Mouse (Mus musculus): ENCODE measurements around the gene Rps29. TPM values are rescaled to one million over a fixed set of nuclear protein-coding genes. Genes with fewer than 3 reads are reported as not detected.

Rps29 gene
- polyA plus RNA-seq, 1 experiment from 2014 or later, result 1,119 TPM

DNA sequence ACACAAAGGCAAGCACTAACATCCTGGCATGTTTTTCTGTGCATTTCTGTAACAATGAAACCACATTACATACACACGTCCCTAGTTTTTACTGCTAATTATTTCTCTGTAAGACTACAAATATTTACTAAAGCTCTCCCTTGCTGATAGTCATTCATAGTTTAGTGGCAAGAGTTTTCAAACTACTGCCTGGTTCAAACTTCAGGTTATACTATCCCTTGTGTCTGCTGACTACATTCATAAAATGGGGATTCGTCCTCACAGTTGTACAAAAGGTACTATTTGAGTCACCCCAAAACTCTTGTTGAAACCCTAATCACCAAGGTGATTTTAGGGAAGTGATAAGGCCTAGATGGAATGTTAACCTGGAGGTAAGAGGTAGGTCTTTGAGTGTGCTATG, 3.1 kb downstream of the Rps29 start:
- no peak overlapping the region for H3K27ac ChIP-seq (replicated peaks)
- 90% methylated on average over 2 of the region's 2 CpGs for WGBS

DNA sequence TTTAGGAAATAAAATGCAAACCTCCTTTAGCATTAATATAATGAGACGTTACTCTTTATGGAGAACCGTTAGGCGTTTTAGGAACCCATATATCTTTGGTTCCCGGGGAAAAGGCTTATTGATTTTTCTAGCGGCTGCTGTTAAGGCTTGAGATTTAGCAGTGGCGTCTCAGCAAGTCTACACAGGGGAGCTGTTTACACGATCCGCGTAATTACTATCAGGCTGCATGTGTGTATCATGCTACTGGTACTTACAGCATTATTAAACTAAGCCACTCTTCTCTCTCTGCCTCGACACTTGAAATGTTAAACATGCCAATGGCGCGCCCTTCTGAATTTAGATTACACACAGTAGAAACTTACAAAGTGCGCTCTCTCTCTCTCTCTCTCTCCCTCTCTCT, 8.9 kb downstream of the Rps29 start:
- H3K9ac ChIP-seq (replicated peaks), result no peak overlapping the region
- H3K4me3 ChIP-seq (replicated peaks), result peak overlapping the region; percentile 12
- no peaks in the 10 kb centered on the region for H3K27me3 ChIP-seq (replicated peaks)
- peak overlapping the region; percentile 77 for H3K27ac ChIP-seq (replicated peaks)
- H3K9me3 ChIP-seq (replicated peaks), result no peaks in the 10 kb centered on the region
- peak overlapping the region; percentile 43 for H3K4me2 ChIP-seq
- 37% methylated on average over 13 of the region's 13 CpGs for WGBS
- peaks cover 8% of the 10 kb centered on the region for H3K4me1 ChIP-seq
- ATAC-seq (ENCODE audit: low FRiP score), result peak; percentile 83
- H3K36me3 ChIP-seq, result no peaks in the 10 kb centered on the region

More for the DNA sequence above, 3.1 kb downstream of the Rps29 start:
- Histone ChIP-seq H3K4me1 (peaks cover 13% of the 10 kb centered on the region), H3K27me3 (replicated peaks) (no peaks in the 10 kb centered on the region), H3K4me2 (no peak overlapping the region), H3K9ac (replicated peaks) (no peak overlapping the region), H3K4me3 (replicated peaks) (no peak overlapping the region), H3K36me3 (peaks cover 16% of the 10 kb centered on the region), H3K9me3 (replicated peaks) (no peaks in the 10 kb centered on the region)
- no peak for ATAC-seq (ENCODE audit: low FRiP score)

DNA sequence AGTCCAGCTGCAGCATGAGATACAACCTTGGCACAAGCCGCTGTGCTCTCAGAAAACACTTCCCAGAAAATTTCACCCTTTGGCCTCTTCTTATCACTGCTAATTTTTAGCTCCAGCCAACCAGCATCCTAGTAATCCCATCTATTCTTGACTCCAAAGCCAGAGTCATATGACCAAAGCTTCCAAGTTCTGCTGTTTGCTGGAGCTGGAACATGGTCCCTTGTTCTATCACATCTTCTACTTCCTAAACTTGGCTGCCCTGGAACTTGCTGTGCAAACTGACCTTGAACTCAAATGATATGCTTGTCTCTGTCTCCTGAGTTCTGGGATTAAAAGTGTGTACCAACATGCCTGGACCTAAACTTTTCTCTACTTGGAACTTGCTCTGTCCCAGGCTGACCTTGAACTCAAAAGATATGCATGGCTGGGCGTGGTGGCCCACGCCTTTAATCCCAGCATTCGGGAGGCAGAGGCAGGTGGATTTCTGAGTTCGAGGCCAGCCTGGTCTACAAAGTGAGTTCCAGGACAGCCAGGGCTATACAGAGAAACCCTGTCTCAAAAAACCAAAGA, 11.7 kb downstream of the Rps29 start:
- WGBS, result 91% methylated on average over 5 of the region's 5 CpGs

DNA sequence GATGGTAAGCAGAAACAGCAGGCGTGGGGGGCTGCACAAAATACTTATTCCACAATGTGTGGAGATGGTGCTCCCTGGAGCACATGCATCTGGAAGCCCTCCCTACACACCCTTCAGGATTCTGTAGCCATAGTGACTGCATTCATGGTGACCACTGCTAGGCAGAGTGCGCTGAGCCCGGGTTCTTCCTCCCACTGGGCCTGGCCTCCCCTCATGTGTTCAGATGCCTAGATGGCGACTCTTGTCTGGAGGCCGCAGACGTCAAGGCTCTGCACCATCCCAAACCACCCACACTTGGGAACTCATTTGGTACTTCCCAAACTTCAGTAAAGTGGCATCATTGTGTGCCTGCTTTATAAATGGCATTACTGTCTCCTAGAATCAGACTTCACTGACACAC, 15.5 kb downstream of the Rps29 start:
- WGBS, result 77% methylated on average over 6 of the region's 6 CpGs
- H3K27me3 ChIP-seq (replicated peaks), result no peaks in the 10 kb centered on the region
- no peaks in the 10 kb centered on the region for H3K36me3 ChIP-seq
- no peak overlapping the region for H3K9ac ChIP-seq (replicated peaks)
- H3K4me2 ChIP-seq, result no peak overlapping the region
- H3K9me3 ChIP-seq (replicated peaks), result no peaks in the 10 kb centered on the region
- no peak overlapping the region for H3K27ac ChIP-seq (replicated peaks)
- no peak for ATAC-seq (ENCODE audit: low FRiP score)
- H3K4me3 ChIP-seq (replicated peaks), result no peak overlapping the region
- peaks cover 4% of the 10 kb centered on the region; the same call in 1 of the 2 replicates for H3K4me1 ChIP-seq

More for the DNA sequence above, 11.7 kb downstream of the Rps29 start:
- Histone ChIP-seq H3K4me1 (peaks cover 8% of the 10 kb centered on the region), H3K9ac (replicated peaks) (no peak overlapping the region), H3K27ac (replicated peaks) (no peak overlapping the region), H3K4me3 (replicated peaks) (no peak overlapping the region), H3K36me3 (no peaks in the 10 kb centered on the region), H3K4me2 (no peak overlapping the region), H3K9me3 (replicated peaks) (no peaks in the 10 kb centered on the region), H3K27me3 (replicated peaks) (no peaks in the 10 kb centered on the region)
- no peak for ATAC-seq (ENCODE audit: low FRiP score)

DNA sequence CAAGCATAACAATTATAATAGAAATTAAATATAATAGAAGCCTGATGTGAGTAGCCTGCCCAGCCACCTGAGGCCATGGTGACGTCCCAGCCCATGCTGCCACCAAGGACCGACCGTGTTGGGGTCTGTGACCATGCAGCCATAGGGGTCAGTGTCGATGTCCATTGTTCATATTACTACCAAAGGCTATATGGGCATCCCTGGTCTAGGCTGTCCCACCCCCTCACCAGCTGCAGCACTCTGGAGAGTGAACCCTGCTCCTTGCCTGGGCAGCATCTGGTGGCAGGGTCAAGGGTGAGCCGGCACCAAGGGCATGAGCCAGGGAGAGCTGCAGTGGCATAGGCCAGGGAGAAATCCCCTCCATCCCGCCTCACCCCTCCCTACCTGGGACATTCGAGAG, 19.1 kb downstream of the Rps29 start:
- Histone ChIP-seq H3K4me3 (replicated peaks) (no peak overlapping the region), H3K9ac (replicated peaks) (no peak overlapping the region), H3K27me3 (replicated peaks) (no peaks in the 10 kb centered on the region), H3K4me2 (no peak overlapping the region), H3K36me3 (no peaks in the 10 kb centered on the region), H3K9me3 (replicated peaks) (no peaks in the 10 kb centered on the region), H3K4me1 (no peaks in the 10 kb centered on the region), H3K27ac (replicated peaks) (no peak overlapping the region)
- no peak for ATAC-seq (ENCODE audit: low FRiP score)
- WGBS, result 92% methylated on average over 7 of the region's 7 CpGs

DNA sequence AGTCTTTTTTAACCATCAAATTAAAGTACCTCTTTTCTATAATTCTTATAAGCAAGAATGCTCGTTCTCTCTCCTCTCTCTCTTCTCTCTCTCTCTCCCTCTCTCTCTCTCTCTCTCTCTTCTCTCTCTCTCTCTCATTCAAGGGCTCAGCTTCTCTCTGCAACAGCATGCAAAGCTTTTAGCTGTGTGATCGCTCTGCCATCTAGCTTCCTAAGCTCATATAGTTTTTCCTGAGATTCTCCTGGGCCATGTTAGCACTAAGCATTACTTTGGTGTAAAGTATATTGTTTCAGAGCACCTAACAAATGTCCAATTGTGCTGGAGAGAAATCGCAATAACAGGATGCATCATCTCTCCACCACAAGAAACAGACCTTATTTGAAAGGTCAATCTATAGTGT, 19.8 kb downstream of the Rps29 start:
- H3K9me3 ChIP-seq (replicated peaks), result no peaks in the 10 kb centered on the region
- WGBS, result 82% methylated on average over 3 of the region's 3 CpGs
- H3K27ac ChIP-seq (replicated peaks), result no peak overlapping the region
- no peak overlapping the region for H3K4me2 ChIP-seq
- H3K27me3 ChIP-seq (replicated peaks), result no peaks in the 10 kb centered on the region
- no peak overlapping the region for H3K4me3 ChIP-seq (replicated peaks)
- no peak overlapping the region for H3K9ac ChIP-seq (replicated peaks)
- no peaks in the 10 kb centered on the region for H3K36me3 ChIP-seq
- H3K4me1 ChIP-seq, result no peaks in the 10 kb centered on the region
- no peak for ATAC-seq (ENCODE audit: low FRiP score)

DNA sequence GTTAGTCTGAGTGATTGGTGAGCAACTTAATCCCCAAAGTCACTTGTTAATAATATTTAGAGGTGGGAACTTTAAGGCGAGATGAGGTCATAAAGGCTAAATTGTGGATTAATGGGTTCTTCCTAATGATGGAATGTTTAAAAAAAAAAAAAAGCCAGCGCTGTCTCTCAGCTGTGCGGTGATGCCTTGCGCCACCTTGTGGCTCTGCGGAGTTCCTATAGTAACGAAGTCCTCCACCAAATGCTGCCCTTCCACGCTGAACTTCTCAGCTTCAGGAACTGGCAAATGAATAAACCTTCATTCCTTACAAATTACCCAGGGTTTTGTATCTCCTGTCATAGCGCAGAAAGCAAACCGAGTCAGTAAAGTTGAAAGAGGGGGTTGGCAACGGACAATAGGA, 27.0 kb downstream of the Rps29 start:
- Histone ChIP-seq H3K36me3 (no peaks in the 10 kb centered on the region), H3K9me3 (replicated peaks) (no peaks in the 10 kb centered on the region), H3K27me3 (replicated peaks) (0 out of 2 replicates have a peak, but pooled peaks cover 2% of the 10 kb centered on the region), H3K4me1 (0 out of 2 replicates have a peak, but pooled peaks cover 3% of the 10 kb centered on the region), H3K4me3 (replicated peaks) (no peak overlapping the region), H3K4me2 (no peak overlapping the region), H3K27ac (replicated peaks) (no peak overlapping the region), H3K9ac (replicated peaks) (no peak overlapping the region)
- ATAC-seq (ENCODE audit: low FRiP score), result peak; percentile 68; the same call in 1 of the 2 replicates
- WGBS, result 11% methylated on average over 10 of the region's 10 CpGs

DNA sequence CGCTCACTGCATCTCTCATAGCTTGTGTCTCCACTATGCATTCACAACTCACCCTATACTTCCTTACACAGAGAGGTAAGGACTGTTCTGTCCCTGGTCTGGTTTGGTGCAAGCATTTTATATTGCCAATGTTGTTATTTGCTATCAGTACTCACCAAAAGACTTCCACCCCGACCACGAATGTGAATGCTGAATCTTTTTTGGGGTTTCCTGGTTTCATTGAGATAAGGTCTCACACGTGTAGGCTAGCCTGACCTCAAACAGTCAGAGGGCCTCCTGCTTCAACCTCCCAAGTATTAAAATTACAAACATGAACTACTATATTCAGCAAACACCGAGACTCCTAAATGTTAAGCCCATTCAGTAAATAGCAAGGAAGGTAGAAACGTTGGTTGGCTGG, 27.7 kb downstream of the Rps29 start:
- no peak overlapping the region for H3K9ac ChIP-seq (replicated peaks)
- H3K9me3 ChIP-seq (replicated peaks), result no peaks in the 10 kb centered on the region
- no peak overlapping the region for H3K4me3 ChIP-seq (replicated peaks)
- 0 out of 2 replicates have a peak, but pooled peaks cover 3% of the 10 kb centered on the region for H3K4me1 ChIP-seq
- no peak overlapping the region for H3K4me2 ChIP-seq
- no peak for ATAC-seq (ENCODE audit: low FRiP score)
- WGBS, result 86% methylated on average over 6 of the region's 6 CpGs
- H3K27me3 ChIP-seq (replicated peaks), result 0 out of 2 replicates have a peak, but pooled peaks cover 2% of the 10 kb centered on the region
- H3K36me3 ChIP-seq, result no peaks in the 10 kb centered on the region
- H3K27ac ChIP-seq (replicated peaks), result no peak overlapping the region

DNA sequence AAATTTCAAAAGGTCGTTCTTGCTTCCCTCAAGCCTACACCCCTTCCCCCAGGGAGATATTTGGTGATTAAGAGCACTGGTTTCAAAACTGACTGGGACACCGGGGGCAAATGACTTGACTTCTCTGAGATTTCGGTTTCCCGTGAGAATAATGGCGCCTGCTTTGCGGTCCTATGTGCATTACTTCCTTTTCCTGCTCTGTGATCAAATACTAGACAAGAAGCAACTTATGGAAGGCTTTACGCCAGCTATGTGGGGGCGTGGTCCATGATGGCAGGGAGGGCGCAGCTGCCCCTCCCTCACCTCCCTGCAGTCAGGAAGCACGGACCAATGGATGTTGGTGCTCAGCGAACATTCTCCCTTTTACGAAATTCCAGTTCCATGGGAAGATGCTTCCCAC, 28.5 kb downstream of the Rps29 start:
- no peak overlapping the region for H3K9ac ChIP-seq (replicated peaks)
- H3K4me3 ChIP-seq (replicated peaks), result 0 out of 2 replicates have a peak overlapping the region, but pooled peaks have one; percentile 5
- peak overlapping the region; percentile 38 for H3K4me2 ChIP-seq
- H3K4me1 ChIP-seq, result 0 out of 2 replicates have a peak, but pooled peaks cover 3% of the 10 kb centered on the region
- no peaks in the 10 kb centered on the region for H3K36me3 ChIP-seq
- no peaks in the 10 kb centered on the region for H3K9me3 ChIP-seq (replicated peaks)
- 0 out of 2 replicates have a peak, but pooled peaks cover 2% of the 10 kb centered on the region for H3K27me3 ChIP-seq (replicated peaks)
- 71% methylated on average over 12 of the region's 12 CpGs for WGBS
- no peak overlapping the region for H3K27ac ChIP-seq (replicated peaks)
- no peak for ATAC-seq (ENCODE audit: low FRiP score)

DNA sequence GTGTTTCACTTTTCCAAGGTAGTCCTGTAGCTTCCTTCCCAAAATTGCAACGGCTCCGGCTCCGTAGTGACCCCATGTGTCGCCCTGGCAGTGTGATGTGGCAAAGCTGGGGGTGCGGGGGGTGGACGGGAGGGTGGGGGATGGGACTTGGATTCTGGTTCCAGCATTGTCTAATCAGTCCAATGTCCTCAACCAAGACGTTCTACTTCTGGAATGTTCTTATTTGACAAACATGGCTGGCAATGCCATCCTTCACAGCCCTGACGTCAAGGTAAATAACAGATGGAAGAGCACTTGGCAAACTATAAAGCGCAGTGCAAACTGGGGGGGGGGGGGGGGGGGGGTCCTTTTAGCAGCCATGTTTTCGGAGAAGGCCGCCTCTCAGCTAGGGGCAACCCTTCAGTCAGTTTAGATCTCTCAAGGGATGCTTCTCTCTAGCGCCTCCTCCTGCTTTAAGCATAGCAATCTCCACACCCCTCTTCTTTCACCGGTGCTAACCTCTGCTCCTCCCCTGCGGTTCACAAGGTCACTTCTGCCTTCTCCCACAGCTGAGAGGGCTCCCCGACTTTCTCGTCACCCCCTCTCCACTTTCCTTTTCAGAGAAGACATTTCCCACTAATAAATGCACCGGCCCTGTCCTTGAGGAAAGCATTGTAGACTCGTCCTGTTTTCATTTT, 29.2 kb downstream of the Rps29 start:
- WGBS, result 41% methylated on average over 18 of the region's 18 CpGs
- ATAC-seq (ENCODE audit: low FRiP score), result no peak; the same call in 1 of the 2 replicates
- Histone ChIP-seq H3K4me3 (replicated peaks) (0 out of 2 replicates have a peak overlapping the region, but pooled peaks have one; percentile 5), H3K9me3 (replicated peaks) (no peaks in the 10 kb centered on the region), H3K36me3 (no peaks in the 10 kb centered on the region), H3K27ac (replicated peaks) (no peak overlapping the region), H3K4me2 (peak overlapping the region; percentile 38), H3K9ac (replicated peaks) (no peak overlapping the region), H3K4me1 (0 out of 2 replicates have a peak, but pooled peaks cover 3% of the 10 kb centered on the region), H3K27me3 (replicated peaks) (0 out of 2 replicates have a peak, but pooled peaks cover 2% of the 10 kb centered on the region)

DNA sequence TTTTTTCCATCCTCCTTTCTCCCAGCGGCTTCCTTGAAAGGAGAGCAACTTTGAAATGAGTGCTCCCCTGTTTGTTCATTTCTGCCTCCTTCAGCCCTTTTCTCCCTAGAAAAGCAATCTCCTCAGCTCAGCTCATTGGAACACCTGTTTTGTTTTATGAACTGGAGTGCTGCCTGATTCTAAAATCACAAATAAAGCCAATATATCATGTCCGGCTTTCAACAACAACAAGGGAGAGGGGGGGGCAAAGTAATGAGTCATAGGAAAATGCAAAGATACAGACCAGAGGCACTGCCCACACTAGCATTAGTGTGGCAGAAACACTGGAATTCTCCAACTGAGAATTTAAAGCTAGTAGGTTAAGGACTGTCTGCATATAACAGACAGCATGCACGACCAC, 31.4 kb downstream of the Rps29 start:
- ATAC-seq (ENCODE audit: low FRiP score), result no peak
- 91% methylated on average over 3 of the region's 3 CpGs for WGBS
- 0 out of 2 replicates have a peak, but pooled peaks cover 2% of the 10 kb centered on the region for H3K27me3 ChIP-seq (replicated peaks)
- no peak overlapping the region for H3K9ac ChIP-seq (replicated peaks)
- no peak overlapping the region for H3K4me3 ChIP-seq (replicated peaks)
- no peak overlapping the region for H3K4me2 ChIP-seq
- H3K9me3 ChIP-seq (replicated peaks), result no peaks in the 10 kb centered on the region
- H3K36me3 ChIP-seq, result no peaks in the 10 kb centered on the region
- H3K27ac ChIP-seq (replicated peaks), result no peak overlapping the region
- 0 out of 2 replicates have a peak, but pooled peaks cover 3% of the 10 kb centered on the region for H3K4me1 ChIP-seq

DNA sequence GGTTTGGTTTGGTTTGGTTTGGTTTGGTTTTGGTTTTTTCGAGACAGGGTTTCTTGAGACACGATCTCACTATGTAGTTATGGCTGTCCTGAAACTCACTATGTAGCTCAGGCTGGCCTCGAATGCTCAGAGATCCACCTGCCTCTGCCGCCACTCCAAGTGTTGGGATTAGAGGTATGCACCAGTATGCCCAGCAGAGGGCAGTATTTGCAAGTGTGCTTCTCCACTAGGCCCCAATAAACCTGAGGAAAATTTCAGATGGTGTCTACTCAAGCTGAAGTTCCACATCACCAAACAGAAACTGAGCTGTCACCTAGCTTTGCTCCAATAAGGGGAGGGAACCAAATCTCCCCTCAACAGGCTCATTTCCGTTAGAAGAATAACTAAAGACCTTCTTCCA, 31.8 kb downstream of the Rps29 start:
- H3K4me2 ChIP-seq, result no peak overlapping the region
- H3K9me3 ChIP-seq (replicated peaks), result no peaks in the 10 kb centered on the region
- 0 out of 2 replicates have a peak, but pooled peaks cover 2% of the 10 kb centered on the region for H3K4me1 ChIP-seq
- 94% methylated on average over 5 of the region's 5 CpGs for WGBS
- H3K36me3 ChIP-seq, result no peaks in the 10 kb centered on the region
- no peak overlapping the region for H3K27ac ChIP-seq (replicated peaks)
- no peak overlapping the region for H3K9ac ChIP-seq (replicated peaks)
- H3K4me3 ChIP-seq (replicated peaks), result no peak overlapping the region
- H3K27me3 ChIP-seq (replicated peaks), result 0 out of 2 replicates have a peak, but pooled peaks cover 1% of the 10 kb centered on the region
- ATAC-seq (ENCODE audit: low FRiP score), result no peak
